Mouse (Mus musculus): ENCODE results near the gene Snd1.

Gene Snd1

DNA sequence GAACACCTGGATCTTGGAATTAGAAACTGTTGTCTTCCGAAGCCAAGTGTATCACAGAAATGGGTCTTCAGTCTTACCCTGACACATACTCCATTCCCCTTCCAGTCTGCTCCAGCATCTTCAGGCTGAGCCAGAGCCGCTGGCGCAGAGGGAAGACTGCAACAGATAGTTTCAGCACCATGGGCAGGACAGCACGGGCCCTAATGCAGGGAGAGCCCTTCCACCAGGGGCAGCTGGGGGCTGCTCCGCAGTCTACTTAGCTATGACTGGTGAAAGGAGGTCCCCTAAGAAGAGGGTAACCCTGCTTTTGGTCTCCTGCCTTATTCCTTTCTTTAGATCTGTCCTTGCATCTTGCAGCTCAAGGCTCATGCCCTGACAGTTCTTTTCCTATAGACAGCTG lies 24.5 kb upstream of the Snd1 start:
- peaks cover 11% of the 10 kb centered on the region for H3K4me1 ChIP-seq (replicated peaks; ENCODE audit: low read depth, low read length)
- no peaks in the 10 kb centered on the region for H3K36me3 ChIP-seq (ENCODE audit: insufficient read depth, low read length)
- H3K4me3 ChIP-seq (replicated peaks; ENCODE audit: low read length): peak overlapping the region; percentile 72
- H3K9me3 ChIP-seq (ENCODE audit: low read length): peaks cover 36% of the 10 kb centered on the region
- peaks cover 50% of the 10 kb centered on the region for H3K27me3 ChIP-seq (ENCODE audit: insufficient read depth, low read length)
- TF ChIP-seq NANOG (IDR thresholded peaks at IDR 0.05; ENCODE audit: borderline replicate concordance, low read length) (no peak), CTCF (conservative IDR thresholded peaks at IDR 0.05; ENCODE audit: low read length) (no peak; the same call in 1 of the 2 replicates), POU5F1 (IDR thresholded peaks at IDR 0.05; ENCODE audit: borderline replicate concordance, low read length) (no peak)

DNA sequence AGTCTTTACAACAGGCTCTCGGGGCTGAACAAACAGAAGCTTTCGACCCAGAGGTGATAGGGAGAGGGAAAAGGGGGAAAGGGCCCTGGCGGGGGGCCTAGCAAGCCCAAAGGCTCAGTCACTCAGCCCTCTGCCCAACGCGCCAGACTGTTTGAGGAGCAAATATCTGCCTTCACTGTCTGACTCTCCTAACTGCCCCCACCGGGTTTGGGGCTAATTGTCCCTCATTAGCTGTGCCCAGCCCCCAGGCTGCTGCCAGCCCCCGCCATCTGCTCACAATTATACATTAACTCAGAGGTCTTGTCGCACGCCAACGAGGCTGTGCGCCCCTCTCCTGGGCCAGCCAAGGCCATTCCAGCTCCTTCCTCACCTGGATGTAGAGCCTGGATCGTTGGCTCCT lies 24.0 kb upstream of the Snd1 start:
- no peaks in the 10 kb centered on the region for H3K36me3 ChIP-seq (ENCODE audit: insufficient read depth, low read length)
- H3K27me3 ChIP-seq (ENCODE audit: insufficient read depth, low read length): peaks cover 47% of the 10 kb centered on the region
- TF ChIP-seq CTCF (conservative IDR thresholded peaks at IDR 0.05; ENCODE audit: low read length) (no peak), NANOG (IDR thresholded peaks at IDR 0.05; ENCODE audit: borderline replicate concordance, low read length) (no peak), POU5F1 (IDR thresholded peaks at IDR 0.05; ENCODE audit: borderline replicate concordance, low read length) (no peak)
- H3K4me3 ChIP-seq (replicated peaks; ENCODE audit: low read length): peak overlapping the region; percentile 72
- peaks cover 40% of the 10 kb centered on the region for H3K9me3 ChIP-seq (ENCODE audit: low read length)
- H3K4me1 ChIP-seq (replicated peaks; ENCODE audit: low read depth, low read length): peaks cover 11% of the 10 kb centered on the region

GRCm38 (mm10) chr6:28459221-28459668 lies 15.7 kb upstream of the Snd1 start:
- H3K4me1 ChIP-seq (replicated peaks; ENCODE audit: low read depth, low read length): no peaks in the 10 kb centered on the region
- H3K36me3 ChIP-seq (ENCODE audit: insufficient read depth, low read length): no peaks in the 10 kb centered on the region
- TF ChIP-seq NANOG (IDR thresholded peaks at IDR 0.05; ENCODE audit: borderline replicate concordance, low read length) (no peak), POU5F1 (IDR thresholded peaks at IDR 0.05; ENCODE audit: borderline replicate concordance, low read length) (no peak), CTCF (conservative IDR thresholded peaks at IDR 0.05; ENCODE audit: low read length) (no peak)
- H3K27me3 ChIP-seq (ENCODE audit: insufficient read depth, low read length): 0 out of 2 replicates have a peak, but pooled peaks cover under 1% of the 10 kb centered on the region
- H3K4me3 ChIP-seq (replicated peaks; ENCODE audit: low read length): no peak overlapping the region
- peaks cover 79% of the 10 kb centered on the region for H3K9me3 ChIP-seq (ENCODE audit: low read length)

DNA sequence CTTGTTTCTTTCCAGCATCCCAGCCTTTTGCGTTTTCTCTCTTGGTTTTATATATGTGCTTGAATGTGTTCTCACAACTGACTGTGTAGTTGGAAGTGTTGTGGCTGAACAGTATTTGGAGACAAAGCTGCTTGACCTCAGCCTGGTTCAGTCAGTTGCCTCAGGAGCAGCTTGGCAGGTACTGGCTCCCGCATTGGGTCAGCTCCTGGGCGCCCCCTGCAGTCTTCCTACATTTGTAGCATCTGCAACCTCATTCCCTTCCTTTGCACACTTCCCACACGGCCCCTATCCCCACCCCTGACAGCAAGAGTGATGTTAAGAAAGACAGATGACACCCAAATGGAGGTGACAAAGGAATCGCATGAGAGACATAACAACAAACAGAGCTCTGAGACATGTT lies 14.4 kb upstream of the Snd1 start:
- no peak overlapping the region for H3K4me3 ChIP-seq (replicated peaks; ENCODE audit: low read length)

GRCm38 (mm10) chr6:28464630-28465029 lies 10.3 kb upstream of the Snd1 start:
- H3K36me3 ChIP-seq (ENCODE audit: insufficient read depth, low read length): no peaks in the 10 kb centered on the region

More for the DNA sequence above, 14.4 kb upstream of the Snd1 start:
- H3K27me3 ChIP-seq (ENCODE audit: insufficient read depth, low read length): 0 out of 2 replicates have a peak, but pooled peaks cover 3% of the 10 kb centered on the region
- H3K36me3 ChIP-seq (ENCODE audit: insufficient read depth, low read length): no peaks in the 10 kb centered on the region
- TF ChIP-seq CTCF (conservative IDR thresholded peaks at IDR 0.05; ENCODE audit: low read length) (no peak), POU5F1 (IDR thresholded peaks at IDR 0.05; ENCODE audit: borderline replicate concordance, low read length) (no peak), NANOG (IDR thresholded peaks at IDR 0.05; ENCODE audit: borderline replicate concordance, low read length) (no peak)
- peaks cover 68% of the 10 kb centered on the region for H3K9me3 ChIP-seq (ENCODE audit: low read length)
- no peaks in the 10 kb centered on the region for H3K4me1 ChIP-seq (replicated peaks; ENCODE audit: low read depth, low read length)

GRCm38 (mm10) chr6:28470017-28470602 lies 4.8 kb upstream of the Snd1 start:
- no peak overlapping the region for H3K4me3 ChIP-seq (replicated peaks; ENCODE audit: low read length)
- H3K9me3 ChIP-seq (ENCODE audit: low read length): no peaks in the 10 kb centered on the region
- TF ChIP-seq CTCF (conservative IDR thresholded peaks at IDR 0.05; ENCODE audit: low read length): no peak
- no peak for TF ChIP-seq POU5F1 (IDR thresholded peaks at IDR 0.05; ENCODE audit: borderline replicate concordance, low read length)
- no peak for TF ChIP-seq NANOG (IDR thresholded peaks at IDR 0.05; ENCODE audit: borderline replicate concordance, low read length)
- H3K4me1 ChIP-seq (replicated peaks; ENCODE audit: low read depth, low read length): no peaks in the 10 kb centered on the region
- no peaks in the 10 kb centered on the region for H3K36me3 ChIP-seq (ENCODE audit: insufficient read depth, low read length)
- H3K27me3 ChIP-seq (ENCODE audit: insufficient read depth, low read length): no peaks in the 10 kb centered on the region

More at GRCm38 (mm10) chr6:28464630-28465029, 10.3 kb upstream of the Snd1 start:
- TF ChIP-seq POU5F1 (IDR thresholded peaks at IDR 0.05; ENCODE audit: borderline replicate concordance, low read length) (no peak), NANOG (IDR thresholded peaks at IDR 0.05; ENCODE audit: borderline replicate concordance, low read length) (no peak), CTCF (conservative IDR thresholded peaks at IDR 0.05; ENCODE audit: low read length) (no peak)
- Histone ChIP-seq H3K4me1 (replicated peaks; ENCODE audit: low read depth, low read length) (no peaks in the 10 kb centered on the region), H3K4me3 (replicated peaks; ENCODE audit: low read length) (no peak overlapping the region), H3K27me3 (ENCODE audit: insufficient read depth, low read length) (0 out of 2 replicates have a peak, but pooled peaks cover 3% of the 10 kb centered on the region), H3K9me3 (ENCODE audit: low read length) (peaks cover 32% of the 10 kb centered on the region)

DNA sequence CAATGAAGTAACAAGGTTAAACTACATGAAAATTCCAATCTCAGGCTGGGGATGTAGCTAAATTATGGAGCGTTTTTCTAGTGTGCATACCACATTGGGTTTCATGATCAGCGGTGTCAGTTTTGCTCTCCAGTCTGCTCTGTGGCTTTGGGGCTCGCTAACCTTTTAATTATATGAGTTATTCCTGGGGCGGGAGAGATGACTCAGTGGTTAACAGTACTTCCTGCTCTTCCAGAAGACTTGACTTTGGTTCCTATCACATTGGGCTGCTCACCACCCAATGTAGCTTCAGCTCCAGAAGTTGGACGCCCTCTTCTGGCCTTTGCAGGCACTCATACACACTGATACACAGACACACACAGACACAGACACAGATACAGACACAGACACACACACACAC lies 4.3 kb upstream of the Snd1 start:
- TF ChIP-seq NANOG (IDR thresholded peaks at IDR 0.05; ENCODE audit: borderline replicate concordance, low read length): no peak
- TF ChIP-seq CTCF (conservative IDR thresholded peaks at IDR 0.05; ENCODE audit: low read length): no peak
- Histone ChIP-seq H3K27me3 (ENCODE audit: insufficient read depth, low read length) (no peaks in the 10 kb centered on the region), H3K4me1 (replicated peaks; ENCODE audit: low read depth, low read length) (no peaks in the 10 kb centered on the region), H3K4me3 (replicated peaks; ENCODE audit: low read length) (no peak overlapping the region), H3K36me3 (ENCODE audit: insufficient read depth, low read length) (no peaks in the 10 kb centered on the region), H3K9me3 (ENCODE audit: low read length) (no peaks in the 10 kb centered on the region)

GRCm38 (mm10) chr6:28471284-28472035 lies 3.5 kb upstream of the Snd1 start:
- Histone ChIP-seq H3K9me3 (ENCODE audit: low read length) (no peaks in the 10 kb centered on the region), H3K27me3 (ENCODE audit: insufficient read depth, low read length) (no peaks in the 10 kb centered on the region), H3K4me1 (replicated peaks; ENCODE audit: low read depth, low read length) (no peaks in the 10 kb centered on the region), H3K4me3 (replicated peaks; ENCODE audit: low read length) (no peak overlapping the region), H3K36me3 (ENCODE audit: insufficient read depth, low read length) (no peaks in the 10 kb centered on the region)
- TF ChIP-seq NANOG (IDR thresholded peaks at IDR 0.05; ENCODE audit: borderline replicate concordance, low read length): no peak

Data from E14TG2a.4 (cell line).